Mouse (Mus musculus) lung, postnatal 0 days (tissue): ENCODE measurements around the gene Ccdc155.

Experiments used
- CTCF ChIP-seq: IDR thresholded peaks from 2 replicates; pipeline ENCODE4 v1.5.1; 2016; ENCODE audit warnings: antibody characterized with exemption, mild to moderate bottlenecking
- EP300 ChIP-seq: IDR thresholded peaks from 2 replicates; pipeline ENCODE4 v1.6.1; 2016; ENCODE audit warnings: antibody characterized with exemption, mild to moderate bottlenecking, control low read depth

- TF ChIP-seq EP300 (no peak), CTCF (no peak)
Measured at GRCm38 (mm10) chr7:45165701-45166100, 39.0 kb downstream of the Ccdc155 start.
